Mouse (Mus musculus): Measurements from ENCODE around the gene Olfr288.

- TF ChIP-seq CTCF (IDR thresholded peaks at IDR 0.05; ENCODE audit: borderline replicate concordance, extremely low read depth, insufficient read depth, insufficient read length) (no peak), POLR2A (IDR thresholded peaks at IDR 0.05; ENCODE audit: borderline replicate concordance, extremely low read depth, insufficient read depth, insufficient read length, poor library complexity, severe bottlenecking) (no peak)
Measured at GRCm38 (mm10) chr15:98154146-98154545, 41.2 kb downstream of the Olfr288 start.

Measured in brain, embryonic 14.5 days (tissue).